In genomic region chr5:151644845-151645244, GRCm38 (mm10) we compare ENCODE assay signal across 9 mouse cellular contexts. TPM values are rescaled to one million over a fixed set of nuclear protein-coding genes. Genes with fewer than 3 reads are reported as not detected.
DNase-seq lines count a peak whose midpoint lies in the region; ATAC-seq and TF ChIP-seq lines count a peak whose summit lies in the region.
"Had no signal": no experiment of that assay in that cellular context is flagged by ENCODE, and none has a peak within 500 bp of the region (broad histone marks: within the 10 kb centered on the region; RNA-seq: fewer than 3 reads in every experiment).

No protein-coding gene starts in this region.

- no peak for ATAC-seq in midbrain, postnatal 0 days (ENCODE audit: low FRiP score)
- ATAC-seq in midbrain, embryonic 15.5 days (replicated peaks), result no peak

- no peaks in the 10 kb centered on the region for H3K4me1 ChIP-seq in cerebellum, adult 2 months (ENCODE audit: control insufficient read depth, insufficient read depth, low read length)
- no peaks in the 10 kb centered on the region for H3K4me1 ChIP-seq in midbrain, postnatal 0 days (ENCODE audit: insufficient read depth, low read length)
- peaks cover 5% of the 10 kb centered on the region for H3K4me1 ChIP-seq in midbrain, embryonic 15.5 days

- no peak overlapping the region for H3K27ac ChIP-seq in cerebellum, adult 2 months (ENCODE audit: insufficient read depth, low read length)
- no peak overlapping the region for H3K27ac ChIP-seq in midbrain, postnatal 0 days (ENCODE audit: low read depth, low read length)
- no peak overlapping the region for H3K27ac ChIP-seq in midbrain, embryonic 15.5 days
- H3K27ac ChIP-seq: limb, embryonic 12.5 days had no signal

- H3K4me2 ChIP-seq in midbrain, postnatal 0 days (ENCODE audit: low read depth, low read length, poor library complexity, severe bottlenecking), result no peak overlapping the region
- H3K4me2 ChIP-seq in midbrain, embryonic 15.5 days, result no peak overlapping the region
- H3K4me2 ChIP-seq: limb, embryonic 12.5 days had no signal

- WGBS in cerebellum, adult 2 months, result 95% methylated on average over 7 of the region's 7 CpGs
- WGBS in midbrain, postnatal 0 days, result 94% methylated on average over 7 of the region's 7 CpGs
- 95% methylated on average over 7 of the region's 7 CpGs for WGBS in midbrain, embryonic 15.5 days

- no peaks in the 10 kb centered on the region for H3K9me3 ChIP-seq in midbrain, postnatal 0 days (ENCODE audit: low read length)
- no peaks in the 10 kb centered on the region for H3K9me3 ChIP-seq in midbrain, embryonic 15.5 days

- no peak for TF ChIP-seq POLR2A in cerebellum, adult 2 months (IDR thresholded peaks at IDR 0.05; ENCODE audit: borderline replicate concordance, insufficient read depth, low read length)

- no peaks in the 10 kb centered on the region for H3K27me3 ChIP-seq in cerebellum, adult 2 months (ENCODE audit: control insufficient read depth, insufficient read depth, low read length)
- no peaks in the 10 kb centered on the region for H3K27me3 ChIP-seq in midbrain, postnatal 0 days (ENCODE audit: insufficient read depth, low read length)
- no peaks in the 10 kb centered on the region for H3K27me3 ChIP-seq in midbrain, embryonic 15.5 days (replicated peaks)
- H3K27me3 ChIP-seq: limb, embryonic 12.5 days had no signal

- no peak overlapping the region for H3K9ac ChIP-seq in midbrain, postnatal 0 days (replicated peaks; ENCODE audit: low read length, poor library complexity, severe bottlenecking)
- H3K9ac ChIP-seq in midbrain, embryonic 15.5 days, result no peak overlapping the region
- H3K9ac ChIP-seq: limb, embryonic 12.5 days had no signal

- peak; percentile 31; the same call in 1 of the 2 replicates for TF ChIP-seq CTCF in cerebellum, adult 2 months (IDR thresholded peaks at IDR 0.05; ENCODE audit: borderline replicate concordance, insufficient read depth, low read depth, low read length)
- TF ChIP-seq CTCF in midbrain, postnatal 0 days (IDR thresholded peaks at IDR 0.05), result peak; percentile 60

- H3K4me3 ChIP-seq in cerebellum, adult 2 months (replicated peaks; ENCODE audit: insufficient read depth, low read depth, low read length), result no peak overlapping the region
- no peak overlapping the region for H3K4me3 ChIP-seq in midbrain, postnatal 0 days (ENCODE audit: low read depth, low read length)
- H3K4me3 ChIP-seq in midbrain, embryonic 15.5 days, result no peak overlapping the region
- H3K4me3 ChIP-seq: limb, embryonic 12.5 days had no signal

- H3K36me3 ChIP-seq in midbrain, postnatal 0 days (ENCODE audit: insufficient read depth, low read length), result peaks cover 55% of the 10 kb centered on the region
- peaks cover 64% of the 10 kb centered on the region for H3K36me3 ChIP-seq in midbrain, embryonic 15.5 days (replicated peaks)

- no peak for DNase-seq in cerebellum, adult 2 months
- no peak for DNase-seq in cerebellum, postnatal 25 days
- DNase-seq in midbrain, postnatal 0 days (ENCODE audit: low spot score), result peak; percentile 1
- DNase-seq in induced T-regulatory cell, adult 2 months (ENCODE audit: low read depth), result peak; percentile 70
- DNase-seq in thymus, postnatal 4 days, result peak; percentile 64
- DNase-seq in cerebellum, adult 11 months, result no peak
- no peak for DNase-seq in layer of hippocampus, postnatal 25 days (ENCODE audit: extremely low spot score in 1 of 2, low spot score in 1 of 2)

RNA-seq across cellular contexts. Expression of gene Rfc3, which starts 6.2 kb away (rescaled TPM):
- polyA plus RNA-seq in cerebellum, adult 2 months (2012; rRNA removed), result 12.7 and 13.2 TPM in 2 replicates
- total RNA-seq in midbrain, postnatal 0 days (2014; rRNA removed), result 28.9 and 39.5 TPM in 2 replicates
- 60.9 and 62.4 TPM in 2 replicates for polyA plus RNA-seq in midbrain, postnatal 0 days (2015; fragmentation: Nextera tagmentation; extraction: Ambion mirVana)
- polyA plus RNA-seq in midbrain, embryonic 15.5 days (2015; fragmentation: Nextera tagmentation; extraction: Ambion mirVana), result 63.9 and 71.7 TPM in 2 replicates
- total RNA-seq in layer of hippocampus, postnatal 25 days (2021), result 10 to 100 TPM in 1 of 2 experiments, 1 to 10 TPM in 1; 6.1 to 10.1 TPM

RNA-seq across cellular contexts. Expression of gene Vmn2r18, which starts 39.0 kb away (rescaled TPM):
- polyA plus RNA-seq in cerebellum, adult 2 months (2012; rRNA removed), result 0.03 TPM in 1 of 2 replicates, not detected in the other
- 0.09 TPM in 1 of 2 replicates, not detected in the other for total RNA-seq in midbrain, postnatal 0 days (2014; rRNA removed)
- 0.06 and 0.10 TPM in 2 replicates for polyA plus RNA-seq in midbrain, postnatal 0 days (2015; fragmentation: Nextera tagmentation; extraction: Ambion mirVana)
- 0.05 TPM in 1 of 2 replicates, not detected in the other for polyA plus RNA-seq in midbrain, embryonic 15.5 days (2015; fragmentation: Nextera tagmentation; extraction: Ambion mirVana)
- not detected for total RNA-seq in layer of hippocampus, postnatal 25 days (2021)
- polyA plus RNA-seq: limb, embryonic 12.5 days had no signal

Comparison
In these comparisons a context has a peak if more than half of its experiments do, and no peak if none do; other contexts are left out.
1. DNase-seq: peak in midbrain, postnatal 0 days (single experiment), induced T-regulatory cell, adult 2 months (single experiment) and thymus, postnatal 4 days (single experiment); none in cerebellum, adult 2 months (0 of 2), cerebellum, postnatal 25 days (0 of 2), cerebellum, adult 11 months (single experiment) and layer of hippocampus, postnatal 25 days (0 of 2).